Mouse (Mus musculus) kidney, adult 2 months (tissue): ENCODE measurements around the gene Rnft2.

Experiments
- CTCF ChIP-seq: fragments of 200-500 bp; conservative IDR thresholded peaks from 2 replicates; pipeline ENCODE4 v1.5.1; 2011; ENCODE audit warnings: low read depth, mild to moderate bottlenecking, control low read depth, low read length, moderate library complexity, mixed read lengths; ENCODE audit not compliant: insufficient read depth, insufficient read length
- POLR2A ChIP-seq: fragments of 200-500 bp; IDR thresholded peaks from one replicate; pipeline ENCODE4 v1.6.1; 2011; ENCODE audit warnings: low read depth, low read length, control low read depth

- TF ChIP-seq CTCF (no peak), POLR2A (peak; percentile 38)
Observed at GRCm38 (mm10) chr5:118154839-118155564, 89.9 kb downstream of the Rnft2 start, which contains the start of gene Fbxw8.
